Mouse (Mus musculus): ENCODE data around the gene Fam89b. TPM values are rescaled to one million over a fixed set of nuclear protein-coding genes. Genes with fewer than 3 reads are reported as not detected.

Gene Fam89b
- total RNA-seq, 4 experiments from 2014 or later, result 22.8 to 26.9 (median 24.2) TPM

- no peak for DNase-seq (ENCODE audit: low spot score)
Measured at GRCm38 (mm10) chr19:5739446-5739845, 10.0 kb upstream of the Fam89b start.

GRCm38 (mm10) chr19:5734325-5734724 is 4.9 kb upstream of the Fam89b start:
- no peak for DNase-seq (ENCODE audit: low spot score)

- peak; percentile 92 for DNase-seq (ENCODE audit: low spot score)
Measured at GRCm38 (mm10) chr19:5731264-5731978, 2.0 kb upstream of the Fam89b start.

GRCm38 (mm10) chr19:5730314-5731186 is 1.1 kb upstream of the Fam89b start:
- no peak for DNase-seq (ENCODE audit: low spot score)

GRCm38 (mm10) chr19:5728631-5729443 is 616 bp downstream of the Fam89b start:
- DNase-seq (ENCODE audit: low spot score), result no peak

- peak; percentile 93 for DNase-seq (ENCODE audit: low spot score)
Measured at GRCm38 (mm10) chr19:5727701-5728100, 1.8 kb downstream of the Fam89b start.

GRCm38 (mm10) chr19:5726961-5727578 is 2.4 kb downstream of the Fam89b start:
- DNase-seq (ENCODE audit: low spot score), result no peak

GRCm38 (mm10) chr19:5725767-5726515 is 3.5 kb downstream of the Fam89b start, which contains the start of gene Ehbp1l1:
Gene Ehbp1l1 (minus strand): TSS chr19:5726317.
- DNase-seq (ENCODE audit: low spot score), result peak; percentile 76

GRCm38 (mm10) chr19:5725029-5725707 is 4.3 kb downstream of the Fam89b start:
- DNase-seq (ENCODE audit: low spot score), result peak; percentile 82

GRCm38 (mm10) chr19:5724549-5724941 is 4.9 kb downstream of the Fam89b start:
- peak; percentile 90 for DNase-seq (ENCODE audit: low spot score)

- DNase-seq (ENCODE audit: low spot score), result no peak
Measured at GRCm38 (mm10) chr19:5723934-5724548, 5.4 kb downstream of the Fam89b start.

GRCm38 (mm10) chr19:5722848-5723425 is 6.5 kb downstream of the Fam89b start:
- no peak for DNase-seq (ENCODE audit: low spot score)

GRCm38 (mm10) chr19:5721233-5721632 is 8.2 kb downstream of the Fam89b start:
- no peak for DNase-seq (ENCODE audit: low spot score)

- DNase-seq (ENCODE audit: low spot score), result no peak
Measured at GRCm38 (mm10) chr19:5716955-5717354, 12.5 kb downstream of the Fam89b start.

GRCm38 (mm10) chr19:5715793-5716688 is 13.4 kb downstream of the Fam89b start:
- no peak for DNase-seq (ENCODE audit: low spot score)

GRCm38 (mm10) chr19:5713730-5714129 is 15.7 kb downstream of the Fam89b start:
- peak; percentile 84 for DNase-seq (ENCODE audit: low spot score)

GRCm38 (mm10) chr19:5713255-5713654 is 16.2 kb downstream of the Fam89b start:
- no peak for DNase-seq (ENCODE audit: low spot score)

- DNase-seq (ENCODE audit: low spot score), result no peak
Measured at GRCm38 (mm10) chr19:5711907-5712460, 17.5 kb downstream of the Fam89b start.
